Mouse (Mus musculus) retina, postnatal 7 days (tissue): ENCODE data around the gene Galnt5.
A peak's percentile ranks its signal among the peaks of the same experiment; 100 is the strongest.

Experiments used
- DNase-seq: peaks from one replicate; pipeline ENCODE4 v3.0.0-alpha.2; 2012; ENCODE audit warnings: low read depth, low spot score

Gene Galnt5

DNA sequence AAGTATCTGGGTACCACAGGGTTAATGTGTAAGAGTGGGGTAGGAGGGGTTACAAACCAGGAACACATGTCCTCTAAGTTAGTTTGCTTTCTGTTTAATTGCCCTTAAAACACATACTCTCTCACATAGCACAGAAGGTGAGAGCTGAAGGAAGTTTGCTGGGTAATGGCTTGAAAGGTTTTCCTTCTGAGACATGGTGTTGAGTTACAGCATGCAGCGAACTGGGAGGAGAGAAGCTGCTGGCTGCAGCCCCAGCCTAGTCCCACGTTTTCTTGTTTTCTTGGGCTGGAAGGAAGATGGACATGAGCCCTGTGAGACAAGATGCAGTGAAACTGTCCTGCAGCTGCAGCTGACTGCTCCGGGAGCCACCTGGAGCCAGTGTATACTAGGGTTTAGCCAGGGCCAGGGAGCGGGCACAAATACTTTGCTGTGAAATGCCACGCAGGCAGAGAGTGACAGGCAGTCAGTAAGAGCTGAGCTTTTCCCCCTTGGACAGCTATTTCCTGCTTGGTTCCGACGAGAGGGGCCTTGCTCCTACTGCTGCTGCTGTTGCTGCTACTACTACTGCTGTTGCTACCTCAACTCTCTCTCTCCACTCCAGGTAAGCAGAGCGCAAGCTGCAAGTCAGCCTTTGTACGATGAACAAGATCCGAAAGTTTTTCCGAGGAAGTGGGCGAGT is at the start of gene Galnt5:
TSS of gene Galnt5 (plus strand) at position 133 of the 679 bp plus-strand sequence.
- DNase-seq = no peak

DNA sequence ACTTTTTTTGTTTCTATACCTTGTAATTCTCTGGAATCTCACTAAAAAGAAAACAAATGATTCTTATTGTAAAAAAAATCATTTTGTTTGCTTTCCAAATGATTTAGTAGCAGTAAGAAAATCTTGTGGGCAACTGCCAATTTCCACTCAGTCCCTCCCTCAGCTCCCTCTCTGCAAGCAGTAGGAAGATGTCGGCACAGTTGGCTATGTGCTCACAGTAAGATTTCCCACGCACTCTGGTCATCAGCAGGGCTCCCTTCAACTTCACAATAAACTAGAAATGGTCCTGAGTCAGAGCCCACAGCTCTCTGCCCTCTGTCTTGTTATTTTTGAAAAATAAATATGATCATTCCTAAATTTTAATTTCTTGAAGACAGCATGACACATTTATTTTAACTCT is 46.1 kb upstream of the Galnt5 start:
- no peak for DNase-seq

DNA sequence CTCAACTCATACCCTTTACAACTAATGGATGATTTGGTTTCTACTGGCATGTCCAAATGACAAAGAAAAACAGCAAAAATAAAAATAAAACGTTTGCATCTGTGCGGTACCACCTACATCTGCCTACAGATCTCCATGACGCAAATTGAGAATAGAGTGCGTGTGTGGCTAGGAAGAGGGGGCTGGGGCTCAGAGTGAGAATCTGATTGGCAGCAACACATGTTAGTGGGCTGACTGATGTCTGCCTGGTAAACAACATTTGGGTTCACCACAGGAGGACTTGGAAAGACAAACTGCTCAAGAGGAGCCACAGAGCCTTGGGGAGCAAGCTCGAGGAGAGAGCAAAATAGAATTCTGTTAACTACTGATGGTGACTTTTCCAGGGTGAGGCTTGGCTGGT is 36.9 kb upstream of the Galnt5 start:
- DNase-seq = no peak

DNA sequence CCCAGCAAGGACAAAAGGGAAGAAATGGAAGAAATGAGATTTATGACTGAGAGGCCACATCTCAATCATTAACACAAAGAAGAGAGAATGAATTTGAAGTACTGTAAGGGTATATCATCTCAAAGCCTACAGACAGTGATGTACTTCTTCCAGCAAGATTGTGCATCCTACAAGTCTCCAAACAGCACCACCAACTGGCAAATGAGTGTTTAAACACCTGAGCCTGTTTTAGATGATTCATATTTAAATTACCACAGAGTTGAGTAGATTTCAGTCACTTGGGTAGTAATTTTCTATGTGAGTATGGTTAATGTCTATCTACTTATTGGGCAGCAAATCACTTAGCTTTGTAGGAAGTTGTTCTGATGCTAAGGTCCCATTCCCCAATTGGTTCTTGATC is 15.4 kb upstream of the Galnt5 start:
- DNase-seq = no peak

DNA sequence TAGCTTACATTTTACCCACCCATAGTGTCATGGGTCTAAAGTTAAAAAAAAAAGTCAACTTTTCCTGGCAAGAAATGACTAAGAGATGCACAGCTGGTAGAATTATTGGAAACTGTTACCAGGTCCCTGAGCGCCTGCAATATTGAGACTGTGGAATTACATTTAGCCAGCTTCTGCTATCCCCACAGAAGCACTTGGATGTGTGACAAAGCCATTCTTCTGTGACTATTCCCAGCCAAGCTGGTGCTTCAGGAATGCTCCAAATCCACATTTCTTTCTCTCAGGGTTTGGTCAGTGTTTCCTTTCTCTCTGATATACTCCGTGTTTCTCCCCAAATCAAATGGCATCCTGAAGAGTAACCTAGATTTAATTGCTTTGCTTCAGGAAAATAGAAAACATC is 6.6 kb upstream of the Galnt5 start:
- DNase-seq = no peak

DNA sequence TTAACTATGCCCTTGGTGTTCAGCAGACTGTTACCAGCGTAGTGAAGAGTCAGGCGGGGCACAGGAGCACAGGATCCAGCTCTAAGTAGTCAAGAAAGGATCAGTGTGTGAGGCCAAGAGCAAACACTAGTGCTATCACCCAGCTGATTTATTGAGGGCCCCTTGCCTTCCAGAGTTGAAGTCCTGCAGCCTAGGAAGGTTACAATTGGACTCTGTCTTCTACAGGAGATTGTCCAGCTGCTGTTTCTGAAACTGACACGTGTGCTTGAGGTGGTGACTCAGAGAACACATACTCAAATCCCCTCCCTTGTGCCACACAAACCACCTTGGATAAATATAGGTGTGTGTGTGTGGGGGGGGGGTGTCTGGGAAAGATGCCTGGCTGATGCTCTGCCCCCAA is 3.8 kb downstream of the Galnt5 start:
- no peak for DNase-seq

DNA sequence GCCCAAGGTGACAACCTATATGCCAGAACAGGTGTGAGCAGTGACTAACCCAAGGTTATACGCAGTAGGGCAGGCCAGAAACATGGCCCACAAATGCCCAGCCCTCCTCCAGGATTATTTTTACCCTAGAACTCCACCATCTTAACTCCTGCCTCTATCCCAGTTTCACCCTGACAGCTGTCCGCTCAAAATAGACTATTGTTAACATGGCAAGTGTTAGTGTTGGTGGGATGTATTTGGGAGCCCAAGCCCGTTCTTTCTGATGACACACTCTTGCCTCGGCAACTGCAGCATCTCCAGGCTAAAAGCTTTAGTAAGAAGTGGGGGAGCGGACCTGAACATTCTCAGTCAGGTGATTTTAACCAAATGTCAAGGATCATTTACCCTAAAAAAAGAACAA is 9.4 kb downstream of the Galnt5 start:
- no peak for DNase-seq

DNA sequence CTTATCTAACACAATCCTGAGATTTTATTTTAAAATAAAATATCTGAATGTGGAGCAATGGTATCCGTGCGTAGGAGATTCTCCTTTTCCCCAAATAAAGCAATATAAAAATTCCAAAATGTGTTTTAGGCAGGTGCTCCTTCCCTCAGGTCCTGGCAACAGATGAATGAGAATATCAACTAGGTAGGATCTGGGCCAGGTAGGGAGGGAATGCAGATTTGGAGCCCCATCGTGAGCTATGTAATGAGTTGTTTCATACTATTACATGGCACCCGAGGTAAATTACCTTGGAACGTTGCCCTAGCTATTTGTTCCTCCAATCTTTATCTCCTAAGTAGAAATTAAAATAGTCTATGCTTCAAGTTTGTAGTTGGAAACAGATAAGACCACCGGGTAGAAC is 25.9 kb downstream of the Galnt5 start:
- DNase-seq = no peak

DNA sequence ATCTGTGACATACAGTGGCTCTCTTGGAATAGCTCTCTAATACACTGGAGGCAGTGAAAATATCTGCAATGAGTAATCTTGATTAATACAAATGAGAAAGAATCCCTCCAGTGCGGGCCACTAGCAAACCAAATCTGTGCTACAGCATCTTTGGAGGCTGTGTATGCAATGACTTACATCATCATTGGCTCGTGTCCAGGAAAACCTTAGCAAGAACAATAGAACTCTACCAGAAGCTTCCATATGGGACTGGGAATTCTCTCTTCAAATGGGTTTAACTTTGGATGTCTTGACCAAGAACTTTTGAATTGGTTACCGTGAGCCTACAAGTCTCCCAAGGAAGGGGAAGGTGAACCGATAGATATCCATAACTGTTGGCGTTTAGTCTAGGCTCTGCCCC is 29.1 kb downstream of the Galnt5 start:
- no peak for DNase-seq

DNA sequence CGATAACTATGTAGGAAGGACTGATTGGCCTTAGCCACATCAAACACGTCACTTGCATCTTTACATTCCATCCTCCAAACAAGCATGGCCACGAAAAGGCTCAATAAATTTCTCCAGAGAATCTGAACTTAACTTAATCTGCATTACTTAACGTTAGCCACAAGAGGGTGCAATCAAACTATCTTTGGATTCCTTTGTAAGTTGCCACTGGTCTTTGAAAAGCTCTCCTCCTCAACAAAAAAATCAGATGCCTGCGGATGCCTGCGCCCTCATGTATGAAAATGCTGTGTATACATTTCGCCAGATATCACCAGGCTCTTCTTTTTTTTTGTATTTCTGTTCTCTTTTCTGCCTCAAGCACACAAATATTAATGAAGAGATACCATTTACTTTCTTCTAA is 31.7 kb downstream of the Galnt5 start:
- peak; percentile 21 for DNase-seq

DNA sequence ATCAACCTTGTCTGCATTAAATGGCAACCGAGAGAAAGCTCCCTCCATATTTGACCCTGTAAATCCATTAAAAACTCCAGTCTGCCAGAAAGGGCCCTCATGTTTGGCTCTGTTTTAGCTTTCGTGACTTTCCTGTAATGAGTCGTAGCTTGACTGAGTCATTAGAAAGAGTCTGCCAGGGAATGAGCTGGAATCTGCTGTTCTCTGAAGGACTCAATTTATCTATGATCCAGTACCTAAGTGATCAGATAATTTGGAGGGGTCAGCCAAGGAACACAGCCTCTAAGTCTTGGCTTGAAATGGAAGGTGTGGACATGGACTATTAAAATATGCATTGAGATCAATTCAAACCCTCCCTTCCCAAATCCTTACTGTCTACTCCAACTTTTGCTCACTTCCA is 33.7 kb downstream of the Galnt5 start:
- DNase-seq = no peak

DNA sequence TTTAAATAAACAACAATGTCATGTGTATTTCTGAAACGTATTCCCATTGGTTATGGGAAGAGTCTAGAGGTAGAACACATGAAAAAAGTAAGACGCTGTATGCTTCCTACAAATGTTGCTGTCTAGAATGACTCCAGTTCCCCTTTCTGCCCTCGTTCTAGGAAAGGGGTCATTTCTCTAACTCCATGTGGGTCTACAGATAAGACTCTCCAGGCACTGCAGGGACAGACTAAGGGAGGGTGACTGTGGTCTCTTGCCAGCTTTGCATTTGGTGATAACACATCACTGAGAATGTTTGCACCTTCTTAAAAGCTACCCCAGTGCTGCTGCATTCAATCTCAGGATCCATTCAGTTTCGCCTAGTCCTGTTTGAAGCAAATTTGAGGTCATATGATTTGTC is 38.0 kb downstream of the Galnt5 start:
- no peak for DNase-seq

DNA sequence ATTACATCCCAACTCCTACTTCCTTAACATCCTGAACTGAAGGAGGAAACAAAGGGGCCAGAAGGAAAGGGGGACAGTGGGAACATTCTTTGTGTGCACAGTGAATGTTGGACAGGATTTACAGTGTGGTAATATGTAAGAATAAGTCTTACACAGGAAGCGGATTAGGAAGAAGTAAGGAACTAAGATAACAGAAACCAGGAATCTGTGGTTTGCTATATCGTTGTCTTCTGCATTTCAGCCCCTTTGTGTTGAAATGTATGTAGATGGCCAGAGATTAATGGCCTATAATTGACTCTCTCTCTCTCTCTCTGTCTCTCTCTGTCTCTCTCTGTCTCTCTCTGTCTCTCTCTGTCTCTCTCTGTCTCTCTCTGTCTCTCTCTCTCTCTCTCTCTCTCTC is 39.2 kb downstream of the Galnt5 start:
- no peak for DNase-seq

DNA sequence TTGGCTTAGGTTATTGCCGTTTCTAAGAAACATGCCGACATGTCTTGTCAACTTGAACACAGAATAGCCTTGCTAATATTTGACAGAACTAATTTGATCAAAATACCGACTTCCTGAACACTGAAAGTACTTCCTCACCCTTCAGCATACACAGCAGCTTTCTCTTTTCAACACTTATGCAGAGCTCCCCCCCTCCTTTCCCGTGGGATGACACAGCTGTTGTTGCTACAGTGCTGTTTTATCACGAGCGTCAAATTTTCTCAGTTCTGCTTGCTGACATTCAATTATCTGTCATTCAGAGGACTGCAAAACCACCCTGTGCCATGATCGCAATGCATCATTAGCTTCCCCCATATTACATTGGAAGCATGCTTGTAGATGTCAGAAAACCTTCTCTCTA is 44.2 kb downstream of the Galnt5 start:
- DNase-seq = no peak

DNA sequence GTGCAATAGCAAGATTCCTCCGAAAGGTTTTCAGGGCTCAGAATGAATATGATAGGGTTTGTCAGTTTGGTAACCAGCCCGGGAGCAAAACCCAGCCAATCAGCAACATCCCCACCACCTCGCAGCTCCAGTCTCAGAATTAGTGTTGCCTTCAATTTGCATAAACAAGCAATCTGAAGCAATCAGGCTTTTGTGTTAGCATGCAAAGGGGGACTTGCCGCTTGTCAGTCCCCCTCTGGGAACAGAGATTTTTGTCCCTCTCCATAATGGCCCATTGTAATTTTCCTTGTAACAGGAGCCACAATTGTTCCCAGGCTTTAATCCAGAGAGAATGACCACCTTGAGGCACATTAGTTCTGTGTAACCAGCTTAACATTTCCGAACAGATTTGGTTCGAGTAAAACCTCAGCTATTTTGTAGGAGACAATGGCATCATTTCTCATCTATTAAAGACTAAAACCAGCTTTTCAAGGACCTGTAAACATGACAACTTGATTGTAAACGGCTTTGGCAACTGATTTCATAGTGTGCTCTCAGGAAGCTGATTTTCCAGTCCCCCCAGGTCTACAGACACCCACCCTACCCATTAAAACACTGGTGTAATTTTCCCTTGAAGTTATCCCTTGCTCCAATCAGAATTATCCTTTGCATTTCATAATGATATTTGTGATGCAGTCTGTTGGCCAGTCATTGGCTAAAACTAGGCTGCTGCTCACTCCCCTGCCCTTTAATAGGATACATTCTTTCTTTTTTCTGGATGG is 55.3 kb downstream of the Galnt5 start, which contains the start of gene Ermn:
TSS of gene Ermn (minus strand) at position 44 of the 761 bp plus-strand sequence.
- DNase-seq = peak; percentile 5

DNA sequence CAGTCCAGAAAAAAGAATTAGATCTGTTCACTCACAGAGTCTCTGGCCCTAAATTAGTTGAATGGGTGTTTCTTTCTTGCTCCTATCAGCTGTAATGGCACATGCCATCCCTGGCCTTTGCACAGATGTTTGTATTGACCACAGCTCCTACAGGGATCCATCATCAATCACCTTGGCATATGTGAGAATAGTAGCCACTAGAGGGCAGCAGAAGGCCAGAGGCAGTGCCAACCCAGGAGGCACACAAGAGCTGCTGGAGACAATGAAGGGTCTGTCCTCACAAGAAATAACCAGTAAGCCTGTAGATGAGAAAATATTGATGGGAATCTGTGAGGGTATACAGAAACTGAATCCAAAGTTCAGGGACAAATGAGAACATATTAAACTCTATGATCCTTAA is 57.7 kb downstream of the Galnt5 start:
- DNase-seq = peak; percentile 25

DNA sequence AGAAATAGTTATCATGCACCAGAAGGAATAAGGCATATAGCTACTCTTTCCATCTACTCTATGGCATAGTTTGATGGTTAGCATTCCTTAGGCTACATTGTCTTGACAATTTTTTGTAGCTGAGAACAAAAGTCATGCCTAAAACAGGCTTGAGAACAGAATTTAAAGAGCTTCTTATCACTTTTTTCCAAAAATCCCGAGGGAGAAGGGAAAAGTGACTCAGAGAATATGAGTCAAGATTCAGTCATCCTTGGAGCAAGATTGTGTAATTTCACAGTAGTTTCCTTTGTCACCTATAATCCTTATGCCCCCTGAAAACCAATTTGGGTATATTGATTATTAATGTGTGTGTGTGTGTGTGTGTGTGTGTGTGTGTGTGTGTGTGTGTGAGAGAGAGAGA is 82.2 kb downstream of the Galnt5 start:
- DNase-seq = no peak

DNA sequence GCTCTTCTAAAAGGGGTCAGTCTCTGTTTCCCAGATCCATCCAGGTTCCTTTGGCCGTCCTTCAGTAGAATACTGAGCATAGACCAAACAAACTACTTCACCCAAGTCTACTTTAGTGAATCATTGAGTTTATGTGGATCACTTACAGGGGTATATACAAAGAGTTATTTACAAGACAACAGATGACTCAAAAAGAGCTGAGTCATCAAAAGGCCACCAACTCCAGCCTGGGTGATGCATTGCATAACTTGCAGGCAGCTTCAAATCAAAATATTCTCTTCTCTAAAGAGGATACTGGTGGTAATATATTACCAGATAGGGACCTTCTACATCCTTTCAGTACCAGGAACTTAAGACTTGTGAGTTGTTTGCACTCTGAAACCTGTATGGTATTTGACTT is 88.7 kb downstream of the Galnt5 start:
- no peak for DNase-seq

DNA sequence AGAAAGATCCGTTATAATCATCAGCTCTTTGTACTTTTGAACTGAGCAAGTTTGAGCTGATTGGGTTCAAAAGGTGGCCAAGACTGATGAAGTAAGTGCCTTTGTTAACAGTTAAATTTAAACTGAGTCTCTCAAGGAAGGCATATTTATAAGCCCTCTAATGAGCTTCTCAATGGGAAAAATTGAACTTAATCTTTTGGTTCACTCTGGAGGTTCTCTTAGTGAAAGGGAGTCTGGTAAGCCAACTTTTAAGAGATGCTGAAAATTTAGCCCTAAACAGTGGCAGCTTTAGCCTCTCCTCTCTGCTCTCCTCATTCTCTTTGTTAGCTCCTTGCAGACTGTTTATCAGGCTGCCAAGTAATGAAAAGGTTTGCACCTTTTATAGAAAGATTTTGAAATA is 97.1 kb downstream of the Galnt5 start:
- no peak for DNase-seq
